Mouse (Mus musculus) ES-E14 (cell line): Measurements from ENCODE around the gene Rnf181.

ENCODE experiments used
- CHD2 ChIP-seq: IDR thresholded peaks from 2 replicates; pipeline ENCODE4 v1.6.1; 2014; ENCODE audit warnings: mild to moderate bottlenecking, low read depth, low read length, inconsistent platforms
- HCFC1 ChIP-seq: IDR thresholded peaks from 2 replicates; pipeline ENCODE4 v1.6.1; 2012; ENCODE audit warnings: low read length, inconsistent platforms, borderline replicate concordance; ENCODE audit not compliant: insufficient read depth
- MAFK ChIP-seq: IDR thresholded peaks from 2 replicates; pipeline ENCODE4 v1.6.1; 2014; ENCODE audit warnings: mild to moderate bottlenecking, low read depth, low read length, inconsistent platforms; ENCODE audit not compliant: insufficient read depth
- ZC3H11A ChIP-seq: IDR thresholded peaks from 2 replicates; pipeline ENCODE4 v1.6.1; 2012; ENCODE audit warnings: low read depth, mild to moderate bottlenecking, inconsistent platforms, low read length, borderline replicate concordance
- ZNF384 ChIP-seq: IDR thresholded peaks from 2 replicates; pipeline ENCODE4 v1.6.1; 2012; ENCODE audit warnings: low read depth, low read length, inconsistent platforms

GRCm38 (mm10) chr6:72373184-72373583 lies 6.4 kb upstream of the Rnf181 start:
- TF ChIP-seq ZC3H11A, result no peak
- TF ChIP-seq MAFK, result no peak
- TF ChIP-seq CHD2, result no peak
- TF ChIP-seq ZNF384, result no peak
- TF ChIP-seq HCFC1, result no peak
